Mouse (Mus musculus) embryonic stem cell, embryonic (primary cell): ENCODE data around the gene Ssmem1.

Experiments used
- CTCF ChIA-PET, 4 experiments: fragments of 300-600 bp in 2 of 4; fragments of 350-600 bp in 2 of 4; sonication (Branson Sonifier 250); formaldehyde crosslinking; loops; one replicate each; lab custom pipeline; 2022; ENCODE audit warnings: inconsistent platforms in 2 of 4; lab: Charles Lee
- POLR2A ChIA-PET, 4 experiments: fragments of 300-600 bp in 2 of 4; fragments of 350-600 bp in 2 of 4; sonication (Branson Sonifier 250); formaldehyde crosslinking; loops; one replicate each; lab custom pipeline; 2022; ENCODE audit warnings: antibody characterized with exemption in 4 of 4, inconsistent platforms in 1 of 4; lab: Charles Lee

Gene Ssmem1

GRCm38 (mm10) chr6:30543851-30544250 is 34.2 kb downstream of the Ssmem1 start:
- ChIA-PET POLR2A (interaction anchor here (0.5 to 1.4 kb wide), 10 partner anchors 13 to 584 kb away, joined by 3 to 6 read pairs (median 3); partner anchors contain the start of genes Ssmem1 (in 2 of the 4) and Tmem209 (in 2 of the 4)), CTCF (interaction anchor here in 1 of 4 experiments (1.4 kb wide), 1 partner anchor 9 kb away, joined by 10 read pairs; no protein-coding TSS in a partner anchor)

GRCm38 (mm10) chr6:30545689-30546088 is 36.0 kb downstream of the Ssmem1 start:
- ChIA-PET POLR2A (interaction anchor here in 2 of 4 experiments (0.6 to 1.3 kb wide), 6 partner anchors 17 to 323 kb away, joined by 3 to 4 read pairs (median 3); no protein-coding TSS in a partner anchor), CTCF (interaction anchor here in 3 of 4 experiments (0.6 to 2.2 kb wide), 3 partner anchors 10 to 437 kb away, joined by 3 to 9 read pairs (median 4); no protein-coding TSS in a partner anchor)

GRCm38 (mm10) chr6:30546571-30547273 is 37.1 kb downstream of the Ssmem1 start:
- ChIA-PET POLR2A (interaction anchor here in 3 of 4 experiments (0.6 to 1.8 kb wide), 17 partner anchors 11 to 1202 kb away, joined by 3 to 19 read pairs (median 3); partner anchors contain the start of genes Ssmem1 (in 2 of the 3) and Tmem209 (in 2 of the 3)), CTCF (interaction anchor here in 3 of 4 experiments (0.6 to 2.2 kb wide), 3 partner anchors 11 to 37 kb away, joined by 6 to 9 read pairs (median 6); partner anchors contain the start of gene Ssmem1 (in 1 of the 3))

GRCm38 (mm10) chr6:30547274-30547645 is 37.6 kb downstream of the Ssmem1 start:
- ChIA-PET POLR2A (interaction anchor here in 3 of 4 experiments (0.6 to 1.8 kb wide), 16 partner anchors 12 to 1203 kb away, joined by 3 to 19 read pairs (median 3); partner anchors contain the start of genes Ssmem1 (in 2 of the 3) and Tmem209 (in 2 of the 3)), CTCF (interaction anchor here (0.6 to 2.2 kb wide), 4 partner anchors 12 to 37 kb away, joined by 3 to 9 read pairs (median 6); partner anchors contain the start of gene Ssmem1 (in 1 of the 4))

DNA sequence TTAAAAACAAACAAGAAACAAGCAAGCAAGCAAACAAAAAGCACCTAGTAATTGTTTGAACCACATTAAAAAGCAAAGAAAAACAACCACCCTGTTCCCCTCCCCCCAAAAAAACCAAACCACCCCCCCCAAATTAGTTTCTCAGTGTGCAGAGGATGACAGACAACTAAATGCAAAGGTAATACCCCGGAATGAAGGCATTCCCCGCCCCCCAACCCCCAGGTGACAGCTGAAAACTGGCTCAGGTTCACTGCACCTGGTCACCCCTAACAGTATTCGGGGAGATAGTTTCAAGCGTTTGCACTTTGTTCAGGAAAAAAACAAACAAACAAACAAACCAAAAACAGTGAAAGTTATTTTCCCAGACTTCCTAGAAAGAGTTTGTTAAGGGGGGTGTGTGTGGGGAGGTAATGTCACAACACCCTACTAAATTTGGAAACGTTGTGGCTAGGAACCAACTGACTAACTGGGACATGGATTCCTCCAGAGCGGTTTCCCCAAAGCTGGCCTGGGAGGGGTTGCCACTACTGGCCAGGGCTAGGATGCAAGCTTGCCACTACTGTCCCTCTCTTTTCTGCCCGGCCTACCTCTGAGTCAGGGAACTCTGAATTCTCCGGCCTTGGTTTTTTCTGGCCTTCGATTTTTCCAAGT is 38.1 kb downstream of the Ssmem1 start:
- POLR2A ChIA-PET = interaction anchor here in 3 of 4 experiments (0.6 to 1.8 kb wide), 17 partner anchors 14 to 1203 kb away, joined by 3 to 19 read pairs (median 3); partner anchors contain the start of genes Ssmem1 (in 2 of the 3) and Tmem209 (in 2 of the 3)

DNA sequence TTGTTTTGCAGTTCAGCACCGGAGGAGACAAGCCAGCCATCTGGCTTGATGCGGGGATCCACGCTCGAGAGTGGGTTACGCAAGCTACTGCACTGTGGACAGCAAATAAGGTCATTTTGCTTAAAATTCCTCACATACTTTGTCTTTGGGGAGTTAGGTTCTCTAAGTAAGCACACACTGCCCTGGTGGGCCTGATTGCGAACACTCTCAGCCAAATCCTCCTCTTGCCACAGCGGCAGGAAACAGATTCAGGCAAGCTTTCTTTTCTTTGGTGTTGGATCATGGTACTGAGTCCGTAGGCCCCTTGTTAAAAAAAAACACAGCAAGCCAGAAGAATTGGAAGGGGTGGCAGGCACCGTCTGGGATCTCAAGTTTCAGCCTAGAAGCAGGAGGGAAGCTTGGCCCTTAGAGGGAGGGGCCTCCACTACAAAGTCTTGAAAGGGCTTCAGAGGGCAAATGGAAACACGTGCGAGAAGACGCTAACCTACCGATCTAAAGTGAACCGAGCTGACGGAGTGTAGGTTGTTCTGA is 39.6 kb downstream of the Ssmem1 start:
- ChIA-PET CTCF (interaction anchor here in 2 of 4 experiments (0.8 to 1.4 kb wide), 3 partner anchors 14 to 433 kb away, joined by 4 to 5 read pairs (median 4); no protein-coding TSS in a partner anchor), POLR2A (interaction anchor here in 3 of 4 experiments (0.5 to 1.5 kb wide), 8 partner anchors 10 to 224 kb away, joined by 3 to 4 read pairs (median 3); no protein-coding TSS in a partner anchor)

More for the DNA sequence above, 38.1 kb downstream of the Ssmem1 start:
- CTCF ChIA-PET = interaction anchor here in 3 of 4 experiments (0.7 to 2.2 kb wide), 3 partner anchors 12 to 13 kb away, joined by 3 to 9 read pairs (median 6); no protein-coding TSS in a partner anchor

DNA sequence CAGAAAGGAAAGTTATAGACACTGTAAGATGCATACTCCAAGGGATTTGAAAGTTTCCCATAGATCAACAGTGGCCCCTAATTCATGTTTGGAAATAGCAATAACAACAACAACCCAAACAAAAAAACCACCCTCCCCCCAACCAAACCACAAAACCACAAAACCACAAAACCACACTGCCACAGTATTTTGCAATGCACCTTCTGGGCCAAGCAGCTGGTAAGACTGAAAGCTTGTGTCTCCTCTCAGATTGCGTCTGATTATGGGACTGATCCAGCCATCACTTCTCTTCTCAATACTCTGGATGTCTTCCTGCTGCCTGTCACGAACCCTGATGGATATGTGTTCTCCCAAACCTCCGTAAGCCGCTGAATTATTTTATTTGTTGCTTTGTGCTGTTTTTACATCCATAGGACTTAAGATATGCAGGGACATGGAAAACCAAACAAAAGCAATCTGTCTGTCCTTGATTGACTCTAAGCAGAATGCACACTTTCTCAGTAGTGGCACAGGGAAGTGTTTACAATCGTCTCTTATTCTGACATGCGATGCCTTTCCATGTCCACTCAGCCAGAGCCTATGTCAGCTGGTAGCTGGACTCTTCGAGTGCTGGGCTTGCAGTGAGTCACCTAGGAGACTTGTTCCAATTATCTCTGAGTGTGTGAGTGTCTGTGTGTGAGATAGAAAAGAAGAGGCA is 41.0 kb downstream of the Ssmem1 start:
- CTCF ChIA-PET = interaction anchor here in 2 of 4 experiments (0.5 to 1.5 kb wide), 2 partner anchors 15 to 432 kb away, joined by 3 to 4 read pairs; no protein-coding TSS in a partner anchor
- POLR2A ChIA-PET = interaction anchor here in 3 of 4 experiments (0.6 to 0.9 kb wide), 3 partner anchors 11 to 38 kb away, joined by 4 to 5 read pairs (median 4); no protein-coding TSS in a partner anchor

GRCm38 (mm10) chr6:30551193-30551515 is 41.5 kb downstream of the Ssmem1 start:
- POLR2A ChIA-PET = interaction anchor here in 3 of 4 experiments (0.5 to 1.0 kb wide), 6 partner anchors 8 to 444 kb away, joined by 3 to 5 read pairs (median 4); no protein-coding TSS in a partner anchor

DNA sequence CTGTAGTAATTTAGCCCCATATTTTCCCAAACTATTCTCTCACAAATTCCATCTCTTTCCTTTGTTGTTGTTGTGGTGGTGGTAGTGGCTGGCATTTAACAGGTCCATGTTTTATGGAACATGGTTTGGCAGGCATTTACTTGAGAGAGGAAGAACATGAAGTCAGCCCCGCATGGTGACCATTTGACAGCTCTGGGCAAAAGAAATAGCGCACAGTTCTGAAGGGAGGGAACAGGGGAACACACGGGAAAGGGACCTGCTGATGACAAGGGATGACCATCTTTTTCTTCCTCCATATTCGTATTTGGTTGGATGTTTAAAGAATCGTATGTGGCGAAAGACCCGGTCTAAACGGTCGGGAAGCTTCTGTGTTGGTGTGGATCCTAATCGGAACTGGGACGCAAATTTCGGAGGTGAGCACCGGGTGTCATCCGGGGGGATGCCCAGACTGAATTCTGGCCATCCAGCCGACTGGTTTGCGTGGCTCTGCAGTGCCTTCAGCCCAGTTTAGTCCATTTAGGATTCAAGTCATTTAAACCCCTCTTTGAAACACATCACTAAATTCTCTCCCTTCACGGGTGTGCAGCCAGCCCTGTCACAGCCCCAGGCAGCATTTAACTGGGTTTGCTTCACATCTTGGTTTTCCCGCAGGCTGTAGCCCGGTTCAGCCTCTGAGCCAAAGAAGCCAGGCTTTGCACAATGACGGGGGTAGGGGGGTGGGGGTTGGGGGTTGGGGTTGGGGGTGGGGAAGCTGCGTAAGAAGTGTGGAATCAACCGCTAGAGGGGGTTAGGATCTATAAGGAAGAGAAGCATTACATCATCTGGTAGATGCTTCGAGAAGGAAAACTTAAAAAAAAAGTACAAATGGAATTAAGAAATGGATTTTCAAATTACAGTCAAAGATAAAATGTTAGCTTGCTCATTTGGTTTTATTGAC is 42.3 kb downstream of the Ssmem1 start:
- ChIA-PET CTCF (interaction anchor here in 2 of 4 experiments (0.7 to 1.6 kb wide), 6 partner anchors 14 to 344 kb away, joined by 3 to 5 read pairs (median 4); partner anchors contain the start of gene Mest (in 1 of the 2)), POLR2A (interaction anchor here in 3 of 4 experiments (0.5 to 1.1 kb wide), 10 partner anchors 9 to 445 kb away, joined by 3 to 5 read pairs (median 4); partner anchors contain the start of genes Ssmem1 (in 1 of the 3) and Tmem209 (in 1 of the 3))

More at GRCm38 (mm10) chr6:30551193-30551515, 41.5 kb downstream of the Ssmem1 start:
- CTCF ChIA-PET = interaction anchor here in 3 of 4 experiments (0.5 to 1.6 kb wide), 4 partner anchors 16 to 431 kb away, joined by 3 to 5 read pairs (median 4); no protein-coding TSS in a partner anchor

- POLR2A ChIA-PET = interaction anchor here in 1 of 4 experiments (0.7 to 1.1 kb wide), 4 partner anchors 14 to 92 kb away, joined by 3 to 4 read pairs (median 3); partner anchors contain the start of genes Ssmem1 and Tmem209
- CTCF ChIA-PET = interaction anchor here in 2 of 4 experiments (1.0 to 1.6 kb wide), 5 partner anchors 13 to 343 kb away, joined by 3 to 5 read pairs (median 4); partner anchors contain the start of gene Mest (in 1 of the 2)
Measured at GRCm38 (mm10) chr6:30552628-30553027, 43.0 kb downstream of the Ssmem1 start.

GRCm38 (mm10) chr6:30553381-30554010 is 43.8 kb downstream of the Ssmem1 start:
- ChIA-PET POLR2A (interaction anchor here in 3 of 4 experiments (0.5 to 1.1 kb wide), 3 partner anchors 15 to 170 kb away, joined by 3 to 4 read pairs (median 3); no protein-coding TSS in a partner anchor), CTCF (interaction anchor here in 2 of 4 experiments (0.7 to 1.0 kb wide), 3 partner anchors 18 to 676 kb away, joined by 4 to 5 read pairs (median 4); no protein-coding TSS in a partner anchor)

- ChIA-PET CTCF (interaction anchor here in 2 of 4 experiments (0.7 to 1.0 kb wide), 2 partner anchors 19 to 81 kb away, joined by 4 to 5 read pairs; no protein-coding TSS in a partner anchor), POLR2A (interaction anchor here in 1 of 4 experiments (0.6 kb wide), 1 partner anchor 428 kb away, joined by 3 read pairs; no protein-coding TSS in a partner anchor)
Measured at GRCm38 (mm10) chr6:30554092-30554491, 44.4 kb downstream of the Ssmem1 start.

GRCm38 (mm10) chr6:30554621-30555170 is 45.0 kb downstream of the Ssmem1 start:
- CTCF ChIA-PET = no interaction called here
- POLR2A ChIA-PET = interaction anchor here in 1 of 4 experiments (0.6 to 1.1 kb wide), 2 partner anchors 13 to 428 kb away, joined by 3 read pairs; no protein-coding TSS in a partner anchor

- ChIA-PET CTCF (interaction anchor here in 1 of 4 experiments (1.2 kb wide), 1 partner anchor 21 kb away, joined by 3 read pairs; no protein-coding TSS in a partner anchor), POLR2A (interaction anchor here in 1 of 4 experiments (1.9 kb wide), 1 partner anchor 17 kb away, joined by 5 read pairs; no protein-coding TSS in a partner anchor)
Measured at GRCm38 (mm10) chr6:30556080-30556479, 46.4 kb downstream of the Ssmem1 start.
